Mouse (Mus musculus): ENCODE measurements around the gene Prep. TPM values are rescaled to one million over a fixed set of nuclear protein-coding genes. Genes with fewer than 3 reads are reported as not detected.

Prep gene
- polyA plus RNA-seq, 1 experiment: 49.2 TPM

DNA sequence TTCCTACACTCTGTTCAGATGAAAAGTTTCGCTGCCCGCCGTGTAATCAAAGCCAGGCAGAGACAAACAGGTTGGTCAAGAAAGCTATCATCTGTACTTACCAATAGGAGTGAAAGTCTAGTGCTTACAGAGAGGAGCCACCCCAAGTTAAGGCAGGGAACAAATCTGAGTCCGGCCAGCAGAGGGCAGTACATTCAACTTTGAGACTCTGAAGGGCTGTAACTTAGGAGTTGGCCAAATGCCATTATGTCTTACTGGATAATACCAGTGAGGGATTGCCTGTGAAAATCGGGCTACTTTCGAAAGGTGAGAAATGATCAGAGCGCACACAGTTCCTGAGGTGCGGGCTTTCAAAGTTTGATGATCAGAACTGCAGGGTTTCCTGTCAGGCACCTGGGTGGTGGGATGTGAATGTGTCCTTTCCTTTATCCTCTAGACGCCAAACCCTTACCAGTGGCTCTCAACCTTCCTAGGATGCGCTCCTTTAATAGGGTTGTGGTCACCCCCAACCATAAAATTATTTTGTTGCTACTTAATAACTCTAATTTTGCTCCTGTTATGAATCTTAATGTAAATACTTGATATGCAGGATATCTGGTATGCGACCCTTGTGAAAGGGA is 15.8 kb upstream of the Prep start:
- Histone ChIP-seq H3K79me3 (ENCODE audit: low read depth) (no peaks in the 10 kb centered on the region), H3K36me3 (ENCODE audit: control insufficient read depth, insufficient read depth) (no peaks in the 10 kb centered on the region), H3K4me3 (ENCODE audit: insufficient read depth, poor library complexity, severe bottlenecking) (no peak overlapping the region), H3ac (ENCODE audit: control insufficient read depth, insufficient read length, low read depth) (no peak overlapping the region), H3K27me3 (ENCODE audit: control insufficient read depth, insufficient read depth, insufficient read length) (no peaks in the 10 kb centered on the region), H3K79me2 (ENCODE audit: control insufficient read depth, insufficient read depth) (no peaks in the 10 kb centered on the region)
- TF ChIP-seq MAX (IDR thresholded peaks at IDR 0.05) (no peak), MYOD1 (IDR thresholded peaks at IDR 0.05; ENCODE audit: control insufficient read depth, insufficient read length, low read depth) (no peak), CEBPB (IDR thresholded peaks at IDR 0.05; ENCODE audit: low read depth) (no peak), FOSL1 (IDR thresholded peaks at IDR 0.05; ENCODE audit: insufficient read depth, low read length, poor library complexity, severe bottlenecking) (no peak), USF1 (IDR thresholded peaks at IDR 0.05; ENCODE audit: low read depth) (no peak), CTCF (IDR thresholded peaks at IDR 0.05; ENCODE audit: control insufficient read depth, insufficient read depth, insufficient read length) (peak; percentile 37), MYOG (IDR thresholded peaks at IDR 0.05; ENCODE audit: control insufficient read depth, extremely low read depth, insufficient read length) (no peak)

DNA sequence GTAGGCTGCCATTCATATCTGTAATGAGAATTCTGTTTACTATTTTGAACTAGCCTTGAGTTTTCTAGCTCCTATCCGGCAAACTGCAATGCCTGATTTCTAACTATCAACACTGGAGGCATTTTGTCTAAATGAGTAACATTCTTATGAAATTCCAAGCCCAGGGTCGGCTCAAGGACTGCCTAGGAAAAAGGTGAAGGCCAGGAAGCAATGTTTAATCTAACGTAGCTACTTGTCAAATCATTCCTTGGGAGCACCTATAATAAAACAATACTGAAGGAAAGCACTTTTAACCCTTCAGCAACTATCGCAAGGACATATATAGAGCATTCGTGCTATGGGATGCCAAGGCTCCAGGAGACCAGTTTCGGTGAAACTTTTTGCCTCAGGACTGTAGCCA is 8.6 kb upstream of the Prep start:
- no peak overlapping the region for H3K4me3 ChIP-seq (ENCODE audit: insufficient read depth, poor library complexity, severe bottlenecking)
- H3ac ChIP-seq (ENCODE audit: control insufficient read depth, insufficient read length, low read depth): no peak overlapping the region
- H3K36me3 ChIP-seq (ENCODE audit: control insufficient read depth, insufficient read depth): no peaks in the 10 kb centered on the region
- no peaks in the 10 kb centered on the region for H3K27me3 ChIP-seq (ENCODE audit: control insufficient read depth, insufficient read depth, insufficient read length)
- no peaks in the 10 kb centered on the region for H3K79me3 ChIP-seq (ENCODE audit: low read depth)
- no peak for TF ChIP-seq CEBPB (IDR thresholded peaks at IDR 0.05; ENCODE audit: low read depth)
- TF ChIP-seq MYOD1 (IDR thresholded peaks at IDR 0.05; ENCODE audit: control insufficient read depth, insufficient read length, low read depth): no peak
- TF ChIP-seq MYOG (IDR thresholded peaks at IDR 0.05; ENCODE audit: control insufficient read depth, extremely low read depth, insufficient read length): no peak
- TF ChIP-seq MAX (IDR thresholded peaks at IDR 0.05): no peak
- no peak for TF ChIP-seq CTCF (IDR thresholded peaks at IDR 0.05; ENCODE audit: control insufficient read depth, insufficient read depth, insufficient read length)
- TF ChIP-seq USF1 (IDR thresholded peaks at IDR 0.05; ENCODE audit: low read depth): no peak
- TF ChIP-seq FOSL1 (IDR thresholded peaks at IDR 0.05; ENCODE audit: insufficient read depth, low read length, poor library complexity, severe bottlenecking): no peak
- H3K79me2 ChIP-seq (ENCODE audit: control insufficient read depth, insufficient read depth): no peaks in the 10 kb centered on the region

DNA sequence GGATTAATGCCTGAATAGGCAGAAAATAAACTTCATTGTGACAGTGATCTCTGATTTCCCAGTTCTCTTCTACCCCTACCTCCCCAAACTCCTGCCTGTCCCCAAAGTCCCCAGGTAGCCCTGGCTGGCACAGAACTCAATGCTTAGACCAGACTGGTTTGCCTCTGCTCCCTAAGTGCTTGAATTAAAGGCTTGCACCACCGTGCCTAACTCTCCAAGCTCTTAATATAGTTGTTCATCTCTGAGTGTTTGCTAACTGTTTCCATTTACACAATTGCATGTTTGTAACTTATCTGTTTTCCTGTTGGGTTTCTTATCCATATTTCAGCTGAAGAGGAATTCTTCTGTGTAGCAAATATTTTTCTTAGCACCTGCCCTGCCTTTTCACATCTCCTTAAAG is 6.2 kb upstream of the Prep start:
- Histone ChIP-seq H3K79me2 (ENCODE audit: control insufficient read depth, insufficient read depth) (peaks cover 4% of the 10 kb centered on the region), H3K79me3 (ENCODE audit: low read depth) (no peaks in the 10 kb centered on the region), H3K27me3 (ENCODE audit: control insufficient read depth, insufficient read depth, insufficient read length) (no peaks in the 10 kb centered on the region), H3K4me3 (ENCODE audit: insufficient read depth, poor library complexity, severe bottlenecking) (no peak overlapping the region), H3ac (ENCODE audit: control insufficient read depth, insufficient read length, low read depth) (no peak overlapping the region), H3K36me3 (ENCODE audit: control insufficient read depth, insufficient read depth) (no peaks in the 10 kb centered on the region)
- TF ChIP-seq CEBPB (IDR thresholded peaks at IDR 0.05; ENCODE audit: low read depth) (no peak), FOSL1 (IDR thresholded peaks at IDR 0.05; ENCODE audit: insufficient read depth, low read length, poor library complexity, severe bottlenecking) (no peak), CTCF (IDR thresholded peaks at IDR 0.05; ENCODE audit: control insufficient read depth, insufficient read depth, insufficient read length) (no peak), MAX (IDR thresholded peaks at IDR 0.05) (no peak), MYOG (IDR thresholded peaks at IDR 0.05; ENCODE audit: control insufficient read depth, extremely low read depth, insufficient read length) (no peak), USF1 (IDR thresholded peaks at IDR 0.05; ENCODE audit: low read depth) (no peak), MYOD1 (IDR thresholded peaks at IDR 0.05; ENCODE audit: control insufficient read depth, insufficient read length, low read depth) (no peak)

DNA sequence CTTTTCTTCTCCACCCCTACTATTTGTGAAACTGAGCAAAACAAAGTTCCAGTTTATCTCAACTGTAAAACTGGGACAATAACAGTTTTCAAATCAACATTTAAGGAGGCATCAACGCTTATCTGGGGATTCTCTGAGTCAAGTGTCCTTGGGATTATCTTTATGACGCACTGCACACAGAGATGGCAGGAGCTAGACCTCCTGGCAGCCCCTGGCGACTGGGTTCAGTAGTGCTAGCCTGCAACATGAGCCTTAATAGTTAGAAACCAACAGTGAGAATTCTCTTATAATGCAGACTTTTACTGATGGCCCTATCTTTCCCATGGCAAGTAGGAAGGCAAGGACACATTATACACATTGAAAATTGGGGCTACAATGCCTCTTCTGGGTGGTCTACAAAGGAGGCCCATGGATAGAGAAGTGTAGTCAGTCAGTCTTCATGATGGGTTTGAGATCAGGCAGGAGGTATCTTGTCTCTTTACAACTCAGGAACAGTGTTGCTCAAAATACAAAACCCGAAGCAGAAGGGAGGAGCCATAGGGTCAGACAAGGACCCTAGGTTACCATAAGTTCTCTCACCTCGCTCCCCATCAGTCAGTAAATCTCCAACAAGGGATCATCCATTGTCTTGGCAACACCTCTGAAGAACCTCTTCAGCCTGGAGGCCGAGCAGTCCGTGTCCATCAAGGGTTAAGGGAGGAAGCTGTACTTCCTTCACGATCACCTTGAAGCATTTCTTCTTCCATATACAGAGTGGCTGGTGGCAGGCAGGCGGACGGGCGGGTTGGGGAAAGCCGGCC is 672 bp upstream of the Prep start:
- H3K79me2 ChIP-seq (ENCODE audit: control insufficient read depth, insufficient read depth): peaks cover 50% of the 10 kb centered on the region
- peaks cover 5% of the 10 kb centered on the region for H3K36me3 ChIP-seq (ENCODE audit: control insufficient read depth, insufficient read depth)
- H3K4me3 ChIP-seq (ENCODE audit: insufficient read depth, poor library complexity, severe bottlenecking): peak overlapping the region; percentile 98
- peaks cover 41% of the 10 kb centered on the region for H3K79me3 ChIP-seq (ENCODE audit: low read depth)
- TF ChIP-seq MYOG (IDR thresholded peaks at IDR 0.05; ENCODE audit: control insufficient read depth, extremely low read depth, insufficient read length) (no peak), CEBPB (IDR thresholded peaks at IDR 0.05; ENCODE audit: low read depth) (no peak), FOSL1 (IDR thresholded peaks at IDR 0.05; ENCODE audit: insufficient read depth, low read length, poor library complexity, severe bottlenecking) (no peak), MYOD1 (IDR thresholded peaks at IDR 0.05; ENCODE audit: control insufficient read depth, insufficient read length, low read depth) (no peak), CTCF (IDR thresholded peaks at IDR 0.05; ENCODE audit: control insufficient read depth, insufficient read depth, insufficient read length) (no peak), USF1 (IDR thresholded peaks at IDR 0.05; ENCODE audit: low read depth) (no peak), MAX (IDR thresholded peaks at IDR 0.05) (no peak)
- H3K27me3 ChIP-seq (ENCODE audit: control insufficient read depth, insufficient read depth, insufficient read length): no peaks in the 10 kb centered on the region
- peak overlapping the region; percentile 81 for H3ac ChIP-seq (ENCODE audit: control insufficient read depth, insufficient read length, low read depth)

DNA sequence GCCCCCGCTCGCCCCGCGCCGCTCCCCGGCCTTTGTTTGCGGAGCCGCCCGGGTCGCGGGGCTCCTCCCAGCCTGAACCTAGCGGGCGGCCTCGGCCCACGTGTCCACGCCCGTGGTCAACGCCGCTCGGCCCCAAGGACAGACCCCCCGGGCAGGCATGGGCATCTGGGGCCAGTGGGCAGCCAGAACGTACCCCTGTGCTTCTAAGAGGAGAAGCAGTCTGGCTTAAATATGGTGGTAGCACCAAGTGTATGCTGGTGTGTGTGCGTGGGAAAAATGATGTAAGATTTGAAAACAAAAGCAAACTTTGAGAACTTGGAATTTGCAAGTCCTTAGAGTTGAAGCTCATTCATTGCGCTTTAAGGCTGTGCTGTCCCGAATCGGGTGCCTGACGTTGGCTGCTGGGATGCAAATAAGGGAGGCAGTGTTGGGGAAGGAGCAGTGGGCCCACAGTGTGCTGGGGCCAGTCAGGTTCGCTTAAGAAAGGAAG is 478 bp downstream of the Prep start:
- peaks cover 16% of the 10 kb centered on the region for H3K36me3 ChIP-seq (ENCODE audit: control insufficient read depth, insufficient read depth)
- H3K27me3 ChIP-seq (ENCODE audit: control insufficient read depth, insufficient read depth, insufficient read length): no peaks in the 10 kb centered on the region
- peak overlapping the region; percentile 84 for H3ac ChIP-seq (ENCODE audit: control insufficient read depth, insufficient read length, low read depth)
- H3K4me3 ChIP-seq (ENCODE audit: insufficient read depth, poor library complexity, severe bottlenecking): peak overlapping the region; percentile 98
- H3K79me3 ChIP-seq (ENCODE audit: low read depth): peaks cover 52% of the 10 kb centered on the region
- no peak for TF ChIP-seq MAX (IDR thresholded peaks at IDR 0.05)
- no peak for TF ChIP-seq USF1 (IDR thresholded peaks at IDR 0.05; ENCODE audit: low read depth)
- no peak for TF ChIP-seq CTCF (IDR thresholded peaks at IDR 0.05; ENCODE audit: control insufficient read depth, insufficient read depth, insufficient read length)
- no peak for TF ChIP-seq FOSL1 (IDR thresholded peaks at IDR 0.05; ENCODE audit: insufficient read depth, low read length, poor library complexity, severe bottlenecking)
- TF ChIP-seq MYOG (IDR thresholded peaks at IDR 0.05; ENCODE audit: control insufficient read depth, extremely low read depth, insufficient read length): no peak
- TF ChIP-seq MYOD1 (IDR thresholded peaks at IDR 0.05; ENCODE audit: control insufficient read depth, insufficient read length, low read depth): no peak
- no peak for TF ChIP-seq CEBPB (IDR thresholded peaks at IDR 0.05; ENCODE audit: low read depth)
- H3K79me2 ChIP-seq (ENCODE audit: control insufficient read depth, insufficient read depth): peaks cover 62% of the 10 kb centered on the region
